Mouse (Mus musculus) T-helper 17 cell (primary cell): ENCODE measurements at regions not wholly inside any gene's neighbourhood (a gene's known extent, or its start where the extent isn't known, plus 50 kb on each side); places are given as distances from the start of the nearest gene placed in this dataset.
"Not testable (repeated sequence)": the region's sequence is repeated elsewhere in the genome, so short reads cannot be mapped to it uniquely, and the experiment has no call there.

Experiments used
- in situ Hi-C, 2 experiments: fragments of 300-600 bp; cut with MboI, MseI; formaldehyde crosslinking; loops; 1 replicate in 1 of 2; 2 replicates in 1 of 2; pipeline ENCODE4 v1.15.1; 2025; ENCODE audit warnings: high pct_unique_total_duplicates in 2 of 2

DNA sequence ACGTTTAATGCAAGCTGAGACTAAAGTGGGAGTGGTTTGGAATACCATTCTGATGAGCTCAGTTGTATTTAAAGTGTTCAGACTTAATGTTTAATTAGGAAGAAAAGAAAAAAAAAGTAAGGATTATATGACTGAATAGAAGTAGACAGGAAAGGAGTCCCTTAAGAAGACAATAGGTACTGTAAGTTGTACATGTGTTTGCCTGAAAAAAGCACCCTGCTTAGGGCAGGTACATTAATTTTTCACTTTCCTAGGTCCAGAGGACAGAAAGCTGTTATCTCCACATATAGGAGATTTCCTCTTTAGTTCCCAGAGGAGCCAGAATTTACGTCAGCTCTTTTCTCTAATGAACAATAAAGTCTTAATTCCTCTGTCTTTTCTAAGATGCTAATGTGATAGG, 58.5 kb downstream of the Olfr987 start:
- in situ Hi-C loops = no loop called here

DNA sequence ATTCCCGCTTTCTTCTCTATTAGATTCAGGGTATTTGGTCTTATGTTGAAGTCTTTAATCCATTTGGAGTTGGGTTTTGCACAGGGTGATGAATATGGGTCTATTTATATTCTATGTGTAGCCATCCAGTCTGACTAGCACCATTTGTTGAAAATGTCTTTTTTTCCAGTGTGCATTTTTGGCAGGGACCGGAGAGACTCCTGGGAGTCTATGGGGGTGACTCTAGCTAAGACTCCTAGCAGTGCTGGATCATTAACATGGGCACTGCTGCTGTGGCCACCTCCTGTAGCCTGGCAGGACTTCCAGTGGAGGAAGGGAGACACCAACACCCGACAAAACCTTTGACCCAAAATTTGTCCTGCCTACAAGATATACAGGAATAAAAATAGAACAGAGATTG, 61.0 kb downstream of the Olfr987 start:
- in situ Hi-C loops = loop anchor here in 1 of 2 experiments (5.0 kb wide), 1 partner anchor 39 kb away; no protein-coding TSS in a partner anchor

GRCm38 (mm10) chr2:85277433-85277832, 61.7 kb downstream of the Olfr987 start:
- in situ Hi-C loops = loop anchor here in 1 of 2 experiments (5.0 kb wide), 1 partner anchor 40 kb away; no protein-coding TSS in a partner anchor

DNA sequence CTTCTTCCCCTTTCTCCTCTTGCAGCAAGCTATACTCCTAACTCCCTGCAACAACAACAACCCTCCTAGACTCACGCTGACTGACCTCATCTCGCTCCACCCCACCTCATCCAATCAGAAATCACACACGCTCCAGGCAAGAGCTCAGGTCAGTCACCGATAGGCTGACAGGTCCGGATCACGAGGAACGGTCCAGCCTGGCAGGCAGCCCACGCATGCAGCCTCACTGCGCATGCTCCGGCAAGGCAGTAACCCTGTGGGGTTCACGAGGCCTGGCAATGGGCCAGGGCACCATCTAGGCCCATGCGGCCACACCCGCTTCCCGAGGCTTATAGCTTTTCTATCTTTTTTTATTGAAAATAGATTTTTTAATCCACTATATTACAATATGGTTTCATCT, 69.8 kb upstream of the Lrrc55 start:
- in situ Hi-C loops = not testable (repeated sequence)

GRCm38 (mm10) chr2:85265667-85266066, 68.7 kb upstream of the Lrrc55 start:
- in situ Hi-C loops = no loop called here

- in situ Hi-C loops = no loop called here
Measured at GRCm38 (mm10) chr2:85265037-85265524, 68.1 kb upstream of the Lrrc55 start.

GRCm38 (mm10) chr2:85257356-85257755, 60.4 kb upstream of the Lrrc55 start:
- in situ Hi-C loops = no loop called here

- in situ Hi-C loops = no loop called here
Measured at GRCm38 (mm10) chr2:85255610-85256009, 58.6 kb upstream of the Lrrc55 start.

DNA sequence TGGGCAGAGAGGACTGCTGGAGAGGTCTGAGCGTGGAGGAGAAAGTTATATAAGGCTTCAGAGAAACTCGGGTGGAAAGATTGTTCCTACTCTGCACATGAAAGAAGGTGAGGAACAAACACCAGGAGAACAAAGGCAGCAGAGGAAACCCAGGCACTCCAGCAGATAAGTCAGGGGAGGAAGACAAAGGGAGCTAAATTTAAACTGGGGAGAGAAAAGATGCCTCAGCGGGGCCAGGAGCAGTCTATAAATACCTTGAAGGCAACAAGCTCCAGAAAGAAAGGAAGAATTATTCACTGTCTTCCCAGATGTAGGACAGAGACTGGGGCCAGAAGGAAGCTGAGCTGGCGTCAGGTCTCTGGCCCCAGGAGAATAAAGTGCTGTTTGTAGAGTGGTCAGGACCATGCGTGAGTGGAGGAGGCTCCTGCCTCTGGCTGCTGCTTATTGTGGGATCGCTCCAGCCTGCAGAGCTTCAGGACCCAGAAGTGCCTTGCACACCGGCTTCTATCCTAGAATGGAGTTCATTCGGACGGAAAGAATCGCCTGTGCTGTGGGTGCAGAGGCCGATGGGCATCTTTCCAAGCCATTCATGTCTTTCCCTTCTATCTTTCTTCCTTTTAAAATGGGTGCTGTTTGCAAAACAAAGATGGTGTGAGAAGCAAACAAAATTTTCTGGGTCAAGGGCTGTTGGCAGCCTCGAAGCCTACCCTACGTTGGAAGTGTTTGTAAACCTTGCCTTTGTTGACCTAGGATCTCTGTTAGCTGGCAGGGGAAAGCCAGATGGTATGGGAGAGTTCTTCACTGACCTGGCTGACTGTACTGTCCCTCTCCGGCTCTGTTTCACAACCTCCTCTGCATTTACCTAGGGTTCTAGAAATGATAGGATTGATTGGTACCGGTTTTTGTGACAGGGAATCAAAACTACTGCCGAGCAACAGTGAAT, 55.6 kb upstream of the Lrrc55 start:
- in situ Hi-C loops = no loop called here

- in situ Hi-C loops = no loop called here
Measured at GRCm38 (mm10) chr2:85250026-85250560, 53.1 kb upstream of the Lrrc55 start.
